Mouse (Mus musculus) lung, embryonic 14.5 days (tissue): ENCODE data around the gene Pld6. TPM values are rescaled to one million over a fixed set of nuclear protein-coding genes. Genes with fewer than 3 reads are reported as not detected.
A peak's percentile ranks its signal among the peaks of the same experiment; 100 is the strongest.

Source experiments
- ATAC-seq: fragments of 200-750 bp; cut with Nextera tagmentation; 2 replicates; pipeline ENCODE4 v1.8.0; 2017; ENCODE audit warnings: mild to moderate bottlenecking, moderate TSS enrichment, moderate library complexity; ENCODE audit not compliant: insufficient read depth
- DNase-seq: peaks from one replicate; pipeline ENCODE4 v3.0.0-alpha.2; 2015
- H3K27ac ChIP-seq: fragments of 300-500 bp; sonication (generic); 2 replicates; pipeline ENCODE4 v1.5.1; 2014; ENCODE audit warnings: low read depth, mild to moderate bottlenecking, moderate library complexity
- H3K27me3 ChIP-seq: fragments of 300-500 bp; sonication (generic); 2 replicates; pipeline ENCODE4 v1.6.1; 2014; ENCODE audit warnings: low read length, control low read depth; ENCODE audit not compliant: insufficient read depth
- H3K36me3 ChIP-seq: fragments of 300-500 bp; sonication (generic); 2 replicates; pipeline ENCODE4 v1.6.1; 2014; ENCODE audit warnings: control low read depth; ENCODE audit not compliant: insufficient read depth
- H3K4me1 ChIP-seq: fragments of 300-500 bp; sonication (generic); 2 replicates; pipeline ENCODE4 v1.6.1; 2014; ENCODE audit warnings: antibody characterized with exemption, control low read depth; ENCODE audit not compliant: insufficient read depth
- H3K4me2 ChIP-seq: fragments of 300-500 bp; sonication (generic); 2 replicates; pipeline ENCODE4 v1.6.1; 2014; ENCODE audit warnings: mild to moderate bottlenecking
- H3K4me3 ChIP-seq: fragments of 300-500 bp; sonication (generic); 2 replicates; pipeline ENCODE4 v1.5.1; 2014; ENCODE audit warnings: low read depth, low read length
- H3K9ac ChIP-seq: fragments of 300-500 bp; sonication (generic); 2 replicates; pipeline ENCODE4 v1.6.1; 2014
- H3K9me3 ChIP-seq: fragments of 300-500 bp; sonication (generic); 2 replicates; pipeline ENCODE4 v1.6.1; 2016; ENCODE audit warnings: low read depth, low read length, control low read depth
- CTCF ChIP-seq: IDR thresholded peaks from 2 replicates; pipeline ENCODE4 v1.5.1; 2016; ENCODE audit warnings: antibody characterized with exemption, low read depth
- WGBS: fragments of 180-500 bp; shearing (Covaris S2); extraction: QIAGEN DNeasy Blood & Tissue Kit; methylation state at CpG from one replicate; pipeline ENCODE4 v1.1.7; 2014; 5-methylcytosine and 5-hydroxymethylcytosine counted together
- polyA plus RNA-seq: library from polyadenylated mRNA; unstranded; fragments of >200 nt; fragmentation: Nextera tagmentation; extraction: Ambion mirVana; gene quantifications from 2 replicates; pipeline ENCODE4 v1.2.1, GENCODE M21; 2014

Gene Pld6
- polyA plus RNA-seq: 1.8 and 2.3 TPM in 2 replicates

GRCm38 (mm10) chr11:59787199-59787781 is at the start of gene Pld6:
Gene Pld6, minus strand, starts transcription at chr11:59787645.
- H3K9me3 ChIP-seq: no peaks in the 10 kb centered on the region
- TF ChIP-seq CTCF: no peak
- H3K9ac ChIP-seq: peak within 1 kb of the TSS; percentile 52
- no peaks in the 10 kb centered on the region for H3K27me3 ChIP-seq
- peaks cover 10% of the 10 kb centered on the region for H3K36me3 ChIP-seq
- peak within 1 kb of the TSS; percentile 45 for H3K4me3 ChIP-seq
- 0 out of 2 replicates have a peak within 1 kb of the TSS, but pooled peaks have one; percentile 18 for H3K27ac ChIP-seq
- 0 out of 2 replicates have a peak, but pooled peaks cover 3% of the 10 kb centered on the region for H3K4me1 ChIP-seq
- peak; percentile 83 for DNase-seq
- H3K4me2 ChIP-seq: peak within 1 kb of the TSS; percentile 96
- WGBS: under 1% methylated on average over 51 of the region's 51 CpGs
- ATAC-seq: peak; percentile 82

DNA sequence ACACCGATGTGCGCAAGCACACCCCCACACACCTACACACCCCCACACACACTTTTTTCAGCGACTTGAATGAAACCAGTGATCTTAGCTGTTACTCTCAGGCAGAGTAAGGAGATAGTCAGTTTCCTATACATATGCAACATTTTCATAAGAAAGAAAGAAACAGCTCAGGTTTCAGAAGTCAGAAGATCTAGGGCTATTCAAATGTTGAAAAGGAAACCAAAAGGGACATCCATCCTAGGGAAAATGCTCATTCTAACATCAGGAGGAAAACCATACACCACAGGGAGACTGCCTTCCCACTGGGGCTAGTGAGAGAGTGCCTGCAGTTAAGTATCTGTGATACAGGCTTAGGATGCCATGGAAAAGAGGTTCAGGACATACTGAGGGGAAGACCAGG is 34.2 kb upstream of the Pld6 start:
- Histone ChIP-seq H3K4me1 (no peaks in the 10 kb centered on the region), H3K36me3 (peaks cover 99% of the 10 kb centered on the region), H3K9me3 (no peaks in the 10 kb centered on the region), H3K4me3 (no peak overlapping the region), H3K27me3 (no peaks in the 10 kb centered on the region), H3K27ac (no peak overlapping the region), H3K4me2 (no peak overlapping the region), H3K9ac (no peak overlapping the region)
- 85% methylated on average over 3 of the region's 3 CpGs for WGBS
- ATAC-seq (no peak), DNase-seq (no peak)
- TF ChIP-seq CTCF: no peak

DNA sequence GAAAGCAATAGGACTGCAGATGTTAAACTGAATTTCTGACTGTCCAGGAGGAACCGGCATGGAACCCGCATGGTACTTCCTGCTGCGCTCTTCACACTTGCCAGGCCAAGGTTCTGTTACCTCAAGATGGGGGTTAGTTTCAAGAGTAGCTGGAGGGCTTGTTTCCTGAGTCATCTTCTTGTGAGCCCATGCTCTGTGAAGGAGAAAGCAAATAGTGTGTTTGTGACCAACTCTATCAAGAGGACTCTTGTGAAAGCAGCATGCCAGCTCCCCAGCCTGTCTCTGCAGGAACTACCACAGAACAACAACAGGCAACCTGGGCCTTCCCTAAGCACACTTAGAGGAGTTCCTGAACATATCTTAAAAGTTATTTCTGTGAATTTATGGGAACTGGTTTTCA is 30.5 kb upstream of the Pld6 start:
- Histone ChIP-seq H3K9ac (no peak overlapping the region), H3K36me3 (peaks cover 72% of the 10 kb centered on the region), H3K27ac (no peak overlapping the region), H3K4me2 (no peak overlapping the region), H3K4me3 (no peak overlapping the region), H3K4me1 (no peaks in the 10 kb centered on the region), H3K9me3 (no peaks in the 10 kb centered on the region), H3K27me3 (no peaks in the 10 kb centered on the region)
- ATAC-seq (no peak), DNase-seq (no peak)
- WGBS: 97% methylated on average over 3 of the region's 3 CpGs
- TF ChIP-seq CTCF: no peak

DNA sequence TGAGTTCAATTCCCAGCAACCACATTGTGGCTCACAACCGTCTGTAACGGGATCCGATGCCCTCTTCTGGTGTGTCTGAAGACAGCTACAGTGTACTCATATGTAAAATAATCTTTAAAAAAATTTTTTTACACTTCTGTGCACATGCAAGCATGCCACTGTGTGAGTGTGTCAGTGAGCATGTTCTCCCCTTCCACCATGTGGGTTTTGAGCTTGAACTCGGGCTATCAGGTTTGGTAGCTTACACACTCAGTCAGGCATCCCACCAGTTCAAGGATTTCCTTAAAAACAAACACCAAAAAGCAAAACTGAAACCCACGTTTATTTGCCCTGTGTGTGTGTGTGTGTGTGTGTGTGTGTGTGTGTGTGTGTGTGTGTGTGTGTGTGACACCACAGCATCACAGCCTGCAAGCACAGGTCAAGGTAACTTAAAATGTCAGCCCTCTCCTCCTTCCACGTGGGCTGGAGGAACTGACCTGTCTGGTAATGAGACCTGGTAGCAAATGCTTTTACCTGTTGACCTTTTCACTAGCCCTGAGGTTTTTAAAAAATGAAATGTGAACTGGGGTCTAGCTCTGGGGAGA is 28.1 kb upstream of the Pld6 start:
- no peak for ATAC-seq
- Histone ChIP-seq H3K27me3 (no peaks in the 10 kb centered on the region), H3K9me3 (no peaks in the 10 kb centered on the region), H3K4me2 (no peak overlapping the region), H3K9ac (no peak overlapping the region), H3K36me3 (peaks cover 49% of the 10 kb centered on the region), H3K4me1 (no peaks in the 10 kb centered on the region), H3K27ac (no peak overlapping the region), H3K4me3 (no peak overlapping the region)
- no peak for TF ChIP-seq CTCF
- no peak for DNase-seq
- WGBS: 81% methylated on average over 6 of the region's 6 CpGs

DNA sequence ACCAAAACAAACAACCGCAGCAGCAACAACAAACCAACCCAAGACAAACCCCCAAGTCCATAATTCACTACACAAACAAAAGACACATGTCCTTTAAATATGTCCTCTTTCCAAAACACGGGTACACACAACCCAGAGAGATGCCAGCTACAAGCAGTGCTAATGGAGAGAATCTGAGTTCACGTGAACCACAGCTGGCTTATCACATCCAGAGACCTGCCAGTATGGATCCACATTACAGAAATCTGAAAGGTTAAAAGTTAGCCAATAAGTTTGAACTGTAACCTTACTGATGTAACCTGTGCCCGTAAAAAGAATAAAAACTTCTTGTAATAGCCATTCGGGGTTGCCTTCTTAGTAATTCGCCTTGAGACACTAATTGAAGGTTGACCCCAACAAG is 27.5 kb upstream of the Pld6 start:
- peaks cover 43% of the 10 kb centered on the region for H3K36me3 ChIP-seq
- no peaks in the 10 kb centered on the region for H3K4me1 ChIP-seq
- 84% methylated on average over 6 of the region's 6 CpGs for WGBS
- no peak for ATAC-seq
- TF ChIP-seq CTCF: no peak
- H3K4me2 ChIP-seq: no peak overlapping the region
- no peak overlapping the region for H3K27ac ChIP-seq
- H3K9ac ChIP-seq: no peak overlapping the region
- no peak for DNase-seq
- no peaks in the 10 kb centered on the region for H3K9me3 ChIP-seq
- no peaks in the 10 kb centered on the region for H3K27me3 ChIP-seq
- no peak overlapping the region for H3K4me3 ChIP-seq

DNA sequence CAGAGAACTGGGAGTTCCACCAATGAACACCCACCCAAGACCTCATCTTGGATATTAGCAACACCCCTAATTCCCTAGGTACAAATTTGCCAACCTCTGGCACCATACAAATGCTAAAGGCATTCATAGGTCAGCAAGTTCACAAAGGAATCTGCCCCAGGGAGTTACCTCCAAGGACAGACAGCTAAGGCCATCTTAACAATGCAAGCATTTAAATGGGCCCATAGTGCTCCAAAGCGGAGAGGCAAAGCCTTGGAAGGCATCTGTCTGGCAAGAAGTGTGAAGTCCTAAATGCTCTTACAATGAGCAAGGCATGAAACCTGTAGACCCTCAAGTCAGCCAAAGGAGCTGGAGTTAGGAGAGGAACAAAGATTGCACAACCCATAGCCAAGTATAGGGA is 26.9 kb upstream of the Pld6 start:
- Histone ChIP-seq H3K27ac (no peak overlapping the region), H3K9ac (no peak overlapping the region), H3K9me3 (no peaks in the 10 kb centered on the region), H3K36me3 (peaks cover 36% of the 10 kb centered on the region), H3K27me3 (no peaks in the 10 kb centered on the region), H3K4me3 (no peak overlapping the region), H3K4me2 (no peak overlapping the region), H3K4me1 (no peaks in the 10 kb centered on the region)
- WGBS: 91% methylated on average over 1 of the region's 1 CpGs
- TF ChIP-seq CTCF: no peak
- ATAC-seq (no peak), DNase-seq (no peak)

DNA sequence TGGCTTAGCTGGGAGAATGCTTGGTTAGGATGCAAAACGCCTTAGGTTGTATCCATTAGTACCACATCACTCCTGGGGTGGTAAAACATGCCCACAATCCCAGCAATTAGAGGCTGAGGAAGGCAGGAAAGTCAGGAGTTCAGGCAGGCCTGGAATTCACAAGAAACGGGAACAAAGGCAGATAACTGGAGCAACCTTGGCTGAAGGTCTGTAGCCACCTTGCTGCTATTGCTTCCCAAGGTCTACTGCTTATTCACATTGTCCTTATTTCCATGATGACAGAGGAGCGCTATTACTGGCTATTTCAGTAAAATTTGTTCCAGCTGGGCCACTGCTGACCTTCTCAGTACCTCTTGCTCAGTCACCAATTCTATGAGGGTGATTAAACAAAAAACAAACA is 25.8 kb upstream of the Pld6 start:
- Histone ChIP-seq H3K4me1 (peaks cover 7% of the 10 kb centered on the region; the same call in 1 of the 2 replicates), H3K4me3 (no peak overlapping the region), H3K4me2 (no peak overlapping the region), H3K27ac (no peak overlapping the region), H3K9ac (no peak overlapping the region), H3K36me3 (peaks cover 26% of the 10 kb centered on the region), H3K9me3 (no peaks in the 10 kb centered on the region), H3K27me3 (no peaks in the 10 kb centered on the region)
- 63% methylated on average over 3 of the region's 3 CpGs for WGBS
- no peak for DNase-seq
- no peak for TF ChIP-seq CTCF
- no peak for ATAC-seq
